In genomic region chr2:168230026-168230728, GRCm38 (mm10) we compare ENCODE assay signal across 8 mouse cellular contexts. TPM values are rescaled to one million over a fixed set of nuclear protein-coding genes. Genes with fewer than 3 reads are reported as not detected.
A peak's percentile ranks its signal among the peaks of the same experiment; 100 is the strongest.
DNase-seq lines count a peak whose midpoint lies in the region; ATAC-seq lines count a peak whose summit lies in the region.

Gm20716 (minus strand) TSS chr2:168230364.
Dpm1 (minus strand) TSS chr2:168230591.
Mocs3 (plus strand) TSS chr2:168230622.

- DNase-seq in MEL-GATA-1-ER (ENCODE audit: extremely low read depth, low read depth) = peak; percentile 72
- peak; percentile 86 for DNase-seq in cerebellum, adult 8-10 months
- DNase-seq in hindbrain, embryonic 10.5 days (ENCODE audit: low spot score) = peak; percentile 92
- DNase-seq in layer of hippocampus, postnatal 10 days (ENCODE audit: low spot score in 2 of 2) = peak; percentile 88 to 90
- DNase-seq in lung, postnatal 10 days = peak; percentile 84
- peak; percentile 83 for DNase-seq in ovary, postnatal 36 days (ENCODE audit: low spot score)
- DNase-seq in thymus, postnatal 25 days = peak; percentile 85

- ATAC-seq in frontal cortex, adult (ENCODE audit: low TSS enrichment) = peak; percentile 91

- H3K36me3 ChIP-seq in hindbrain, embryonic 10.5 days = peaks cover 60% of the 10 kb centered on the region

- peak within 1 kb of the TSS; percentile 98 for H3K27ac ChIP-seq in hindbrain, embryonic 10.5 days

- peak within 1 kb of the TSS; percentile 100 for H3K4me3 ChIP-seq in hindbrain, embryonic 10.5 days

- no peaks in the 10 kb centered on the region for H3K9me3 ChIP-seq in hindbrain, embryonic 10.5 days

- peaks cover 37% of the 10 kb centered on the region for H3K4me1 ChIP-seq in hindbrain, embryonic 10.5 days (replicated peaks)

- under 1% methylated on average over 73 of the region's 73 CpGs for WGBS in hindbrain, embryonic 10.5 days

- H3K27me3 ChIP-seq in hindbrain, embryonic 10.5 days (ENCODE audit: insufficient read depth, poor library complexity, severe bottlenecking) = no peaks in the 10 kb centered on the region

RNA-seq across cellular contexts. Expression of gene Gm20716, which starts in this region (rescaled TPM):
- polyA plus RNA-seq in hindbrain, embryonic 10.5 days (2016; fragmentation: Nextera tagmentation; extraction: Ambion mirVana) = 15.6 and 16.7 TPM in 2 replicates
- 10 to 100 TPM; 28.0 to 28.3 TPM for total RNA-seq in layer of hippocampus, postnatal 10 days (2021)

RNA-seq across cellular contexts. Expression of gene Dpm1, which starts in this region (rescaled TPM):
- 72.3 and 78.8 TPM in 2 replicates for polyA plus RNA-seq in hindbrain, embryonic 10.5 days (2016; fragmentation: Nextera tagmentation; extraction: Ambion mirVana)
- total RNA-seq in layer of hippocampus, postnatal 10 days (2021) = 10 to 100 TPM; 46.0 to 57.8 TPM

RNA-seq across cellular contexts. Expression of gene Mocs3, which starts in this region (rescaled TPM):
- polyA plus RNA-seq in hindbrain, embryonic 10.5 days (2016; fragmentation: Nextera tagmentation; extraction: Ambion mirVana) = 7.0 and 7.6 TPM in 2 replicates
- 10 to 100 TPM; 16.1 to 17.4 TPM for total RNA-seq in layer of hippocampus, postnatal 10 days (2021)

Comparison
In these comparisons a context has a peak if more than half of its experiments do, and no peak if none do; other contexts are left out.
1. Peak in every context shown above with its lines: DNase-seq, ATAC-seq, H3K4me3 ChIP-seq and H3K27ac ChIP-seq.